Mouse (Mus musculus) MEL (cell line): ENCODE data around the gene Mfsd7a. TPM values are rescaled to one million over a fixed set of nuclear protein-coding genes. Genes with fewer than 3 reads are reported as not detected.

Experiments used
- DNase-seq: peaks from one replicate; pipeline ENCODE4 v3.0.0; 2011; ENCODE audit warnings: low read depth, low spot score
- H3K27ac ChIP-seq: 2 replicates; pipeline ENCODE4 v1.5.1; 2012; ENCODE audit warnings: low read depth, mild to moderate bottlenecking, control low read depth, low read length, moderate library complexity; ENCODE audit not compliant: control insufficient read depth
- H3K27me3 ChIP-seq, 2 experiments: fragments of 150-350 bp in 1 of 2; sonication (generic) in 1 of 2; 2 replicates each; pipeline ENCODE4 v1.6.1; 2012; ENCODE audit warnings: low read length in 2 of 2, mild to moderate bottlenecking in 2 of 2, improper control_type of control experiment in 1 of 2, moderate library complexity in 1 of 2; ENCODE audit not compliant: insufficient read depth in 2 of 2, control insufficient read depth in 1 of 2
- H3K36me3 ChIP-seq, 2 experiments: 2 replicates each; pipeline ENCODE4 v1.6.1; 2012 to 2014; ENCODE audit warnings: low read length in 2 of 2, improper control_type of control experiment in 1 of 2, inconsistent platforms in 1 of 2, mild to moderate bottlenecking in 1 of 2; ENCODE audit not compliant: insufficient read depth in 2 of 2, control insufficient read depth in 1 of 2
- H3K4me1 ChIP-seq, 2 experiments: fragments of 150-350 bp in 1 of 2; sonication (generic) in 1 of 2; 2 replicates each; pipeline ENCODE4 v1.6.1; 2012; ENCODE audit warnings: low read length in 2 of 2, improper control_type of control experiment in 1 of 2, mild to moderate bottlenecking in 1 of 2; ENCODE audit not compliant: insufficient read depth in 2 of 2, control insufficient read depth in 1 of 2
- H3K4me3 ChIP-seq, 2 experiments: fragments of 150-350 bp in 1 of 2; sonication (generic) in 1 of 2; 2 replicates each; pipeline ENCODE4 v1.5.1; 2012; ENCODE audit warnings: low read depth in 2 of 2, low read length in 2 of 2, mild to moderate bottlenecking in 2 of 2, moderate library complexity in 2 of 2, control low read depth in 1 of 2, improper control_type of control experiment in 1 of 2; ENCODE audit not compliant: control insufficient read depth in 1 of 2, insufficient read depth in 1 of 2
- H3K79me2 ChIP-seq: 2 replicates; pipeline ENCODE4 v1.6.1; 2012; ENCODE audit warnings: mild to moderate bottlenecking, low read length, moderate library complexity; ENCODE audit not compliant: control insufficient read depth, poor library complexity, insufficient read depth
- H3K9ac ChIP-seq: 2 replicates; pipeline ENCODE4 v1.6.1; 2012; ENCODE audit warnings: low read depth, mild to moderate bottlenecking, control low read depth, low read length, moderate library complexity; ENCODE audit not compliant: control insufficient read depth, poor library complexity, severe bottlenecking
- H3K9me3 ChIP-seq: fragments of 150-350 bp; sonication (generic); replicated peaks from 2 replicates; pipeline ENCODE4 v1.6.1; 2012; ENCODE audit warnings: mild to moderate bottlenecking, low read length, improper control_type of control experiment, moderate library complexity; ENCODE audit not compliant: insufficient read depth
- CHD2 ChIP-seq: IDR thresholded peaks from 2 replicates; pipeline ENCODE4 v1.6.1; 2011; ENCODE audit warnings: low read length, improper control_type of control experiment
- EP300 ChIP-seq, 2 experiments: IDR thresholded peaks; 2 replicates each; pipeline ENCODE4 v1.6.1; 2011; ENCODE audit warnings: improper control_type of control experiment in 2 of 2, low read length in 2 of 2, low read depth in 1 of 2, mild to moderate bottlenecking in 1 of 2
- ETS1 ChIP-seq: IDR thresholded peaks from 2 replicates; pipeline ENCODE4 v1.6.1; 2012; ENCODE audit warnings: low read depth, mild to moderate bottlenecking, inconsistent platforms, low read length, improper control_type of control experiment, moderate library complexity
- GATA1 ChIP-seq: IDR thresholded peaks from 2 replicates; pipeline ENCODE4 v1.6.1; 2011; ENCODE audit warnings: low read depth, low read length, improper control_type of control experiment
- HCFC1 ChIP-seq: IDR thresholded peaks from 2 replicates; pipeline ENCODE4 v1.6.1; 2012; ENCODE audit warnings: low read depth, mild to moderate bottlenecking, inconsistent platforms, low read length, improper control_type of control experiment, moderate library complexity
- MAX ChIP-seq: IDR thresholded peaks from 2 replicates; pipeline ENCODE4 v1.6.1; 2011; ENCODE audit warnings: low read length, improper control_type of control experiment
- MAZ ChIP-seq: IDR thresholded peaks from 2 replicates; pipeline ENCODE4 v1.6.1; 2012; ENCODE audit warnings: low read depth, mild to moderate bottlenecking, inconsistent platforms, low read length, improper control_type of control experiment
- RCOR1 ChIP-seq: IDR thresholded peaks from 2 replicates; pipeline ENCODE4 v1.6.1; 2012; ENCODE audit warnings: low read depth, mild to moderate bottlenecking, inconsistent platforms, low read length, improper control_type of control experiment
- TAL1 ChIP-seq: IDR thresholded peaks from 2 replicates; pipeline ENCODE4 v1.6.1; 2012; ENCODE audit warnings: mild to moderate bottlenecking, inconsistent platforms, low read length, moderate library complexity, mixed read lengths
- polyA plus RNA-seq, 2 experiments: library from polyadenylated mRNA; stranded (reverse) in 1 of 2; unstranded in 1 of 2; fragments of >175 nt in 1 of 2; fragments of >200 nt in 1 of 2; gene quantifications; 2 replicates each; pipeline versions ENCODE4 v1.2.1 to v1.2.4; 2012; ENCODE audit warnings: low replicate concordance in 2 of 2, low read depth in 1 of 2; ENCODE audit not compliant: insufficient read length in 2 of 2, insufficient read depth in 1 of 2, missing spikeins in 1 of 2
- total RNA-seq: library from RNA; depleted of rRNA; stranded (reverse); fragments of 300-350 nt; gene quantifications from 2 replicates; pipeline ENCODE4 v1.2.3, GENCODE M21; 2012; rRNA removed

Mfsd7a gene
- total and polyA plus RNA-seq, 3 experiments, result not detected

DNA sequence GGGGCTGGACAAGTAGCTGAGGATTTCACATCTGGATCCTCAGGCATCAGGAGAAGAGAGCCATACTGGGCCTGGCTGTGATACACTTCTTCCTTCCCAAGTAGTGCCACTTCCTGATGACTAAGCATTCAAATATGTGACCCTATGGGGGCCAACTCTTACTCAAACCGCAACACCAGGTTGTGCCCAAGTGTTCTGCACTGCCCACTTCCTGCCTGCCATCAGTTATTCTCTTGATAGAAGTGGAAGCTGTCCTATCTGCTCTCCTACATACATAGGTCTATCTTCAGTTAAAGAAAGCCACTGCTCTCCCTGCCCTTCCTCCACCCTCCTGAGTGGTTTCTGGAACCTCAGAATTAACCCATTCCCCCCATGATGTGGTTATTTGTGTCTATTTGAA lies 43.2 kb downstream of the Mfsd7a start (continued):
- peak; percentile 83 for TF ChIP-seq GATA1

DNA sequence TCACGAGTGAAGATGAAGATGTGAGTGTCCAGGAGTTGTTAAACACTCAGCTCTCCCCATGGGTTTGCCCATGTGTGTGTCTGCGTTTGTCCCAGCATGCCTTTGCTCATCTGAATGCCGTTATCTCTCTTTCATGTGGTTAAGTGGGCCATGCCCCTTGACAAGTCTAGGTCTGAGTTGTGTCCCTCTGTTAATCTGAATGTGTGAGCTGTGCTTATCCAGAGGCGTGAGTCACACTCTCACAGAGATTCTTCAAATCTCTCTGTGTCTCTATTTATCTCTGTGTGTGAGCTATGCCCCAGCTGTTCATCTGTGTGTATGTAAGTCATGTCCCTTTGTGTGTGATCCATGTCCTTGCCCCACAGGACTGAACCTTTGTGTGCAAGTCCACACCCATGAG lies 45.2 kb downstream of the Mfsd7a start:
- no peak for TF ChIP-seq MAZ
- no peak for TF ChIP-seq CHD2
- TF ChIP-seq GATA1, result peak; percentile 70
- TF ChIP-seq MAX, result 0 out of 2 replicates have a peak, but pooled peaks have one; percentile 35
- TF ChIP-seq TAL1, result no peak; the same call in 1 of the 2 replicates
- TF ChIP-seq RCOR1, result peak; percentile 79
- TF ChIP-seq HCFC1, result no peak
- TF ChIP-seq ETS1, result peak; percentile 32; the same call in 1 of the 2 replicates
- TF ChIP-seq EP300 (IDR thresholded peaks at IDR 0.05; ENCODE audit: low read depth in 1 of 2, low read length in 2 of 2), result peak; percentile 11 to 43; a peak in 1 of 4 replicates
- Histone ChIP-seq H3K79me2 (no peaks in the 10 kb centered on the region), H3K9ac (no peak overlapping the region), H3K27me3 (no peaks in the 10 kb centered on the region), H3K9me3 (no peaks in the 10 kb centered on the region), H3K4me1 (peaks cover 4 to 23% of the 10 kb centered on the region in 2 experiments; a peak in 3 of 4 replicates), H3K36me3 (peaks cover 0 to 14% of the 10 kb centered on the region in 2 experiments; a peak in 2 of 4 replicates), H3K4me3 (no peak overlapping the region), H3K27ac (no peak overlapping the region)
- DNase-seq, result peak; percentile 47

Other genes starting within 250 kb of the Mfsd7a start
- 32.5 and 36.3 TPM in 2 replicates for gene Dr1, start 180.0 kb downstream of the Mfsd7a start, total RNA-seq
- gene Dr1, start 180.0 kb downstream of the Mfsd7a start, polyA plus RNA-seq, result 10 to 100 TPM in 1 of 2 experiments, not detected in 1; 47.2 TPM
- gene Pigg, start 136.3 kb downstream of the Mfsd7a start, total RNA-seq, result 8.9 and 11.2 TPM in 2 replicates
- gene Pigg, start 136.3 kb downstream of the Mfsd7a start, polyA plus RNA-seq, result 1 to 10 TPM in 1 of 2 experiments, not detected in 1; 6.7 TPM
- gene Gm42517, start 81.0 kb downstream of the Mfsd7a start, total RNA-seq, result not detected in 2 replicates
- gene Gm42517, start 81.0 kb downstream of the Mfsd7a start, polyA plus RNA-seq, result not detected
- gene Pde6b, start 60.5 kb downstream of the Mfsd7a start, total RNA-seq, result 0.12 TPM in 1 of 2 replicates, not detected in the other
- under 1 TPM in 1 of 2 experiments, not detected in 1; 0.07 TPM for gene Pde6b, start 60.5 kb downstream of the Mfsd7a start, polyA plus RNA-seq
- 793 and 801 TPM in 2 replicates for gene Atp5k, start 14.4 kb downstream of the Mfsd7a start, total RNA-seq
- 100 to 1,000 TPM in 1 of 2 experiments, not detected in 1; 329 TPM for gene Atp5k, start 14.4 kb downstream of the Mfsd7a start, polyA plus RNA-seq
- gene Pcgf3, start 12.3 kb upstream of the Mfsd7a start, total RNA-seq, result 7.3 and 7.4 TPM in 2 replicates
- gene Pcgf3, start 12.3 kb upstream of the Mfsd7a start, polyA plus RNA-seq, result 10 to 100 TPM in 1 of 2 experiments, not detected in 1; 26.4 TPM
- gene Cplx1, start 101.1 kb upstream of the Mfsd7a start, total RNA-seq, result not detected in 2 replicates
- gene Cplx1, start 101.1 kb upstream of the Mfsd7a start, polyA plus RNA-seq, result not detected
- 48.5 and 54.9 TPM in 2 replicates for gene Gak, start 180.9 kb upstream of the Mfsd7a start, total RNA-seq
- gene Gak, start 180.9 kb upstream of the Mfsd7a start, polyA plus RNA-seq, result 10 to 100 TPM in 1 of 2 experiments, not detected in 1; 76.4 TPM
- 19.3 and 22.1 TPM in 2 replicates for gene Tmem175, start 180.9 kb upstream of the Mfsd7a start, total RNA-seq
- 10 to 100 TPM in 1 of 2 experiments, not detected in 1; 39.2 TPM for gene Tmem175, start 180.9 kb upstream of the Mfsd7a start, polyA plus RNA-seq
- gene Idua, start 211.4 kb upstream of the Mfsd7a start, total RNA-seq, result 1.5 and 1.9 TPM in 2 replicates
- gene Idua, start 211.4 kb upstream of the Mfsd7a start, polyA plus RNA-seq, result 1 to 10 TPM in 1 of 2 experiments, not detected in 1; 9.5 TPM
- gene Dgkq, start 220.8 kb upstream of the Mfsd7a start, total RNA-seq, result 10.5 and 11.3 TPM in 2 replicates
- gene Dgkq, start 220.8 kb upstream of the Mfsd7a start, polyA plus RNA-seq, result 10 to 100 TPM in 1 of 2 experiments, not detected in 1; 11.3 TPM
- gene Slc26a1, start 226.7 kb upstream of the Mfsd7a start, total RNA-seq, result 31.2 and 33.9 TPM in 2 replicates
- gene Slc26a1, start 226.7 kb upstream of the Mfsd7a start, polyA plus RNA-seq, result 10 to 100 TPM in 1 of 2 experiments, not detected in 1; 29.6 TPM
- 13.1 and 16.0 TPM in 2 replicates for gene Fgfrl1, start 243.5 kb upstream of the Mfsd7a start, total RNA-seq
- gene Fgfrl1, start 243.5 kb upstream of the Mfsd7a start, polyA plus RNA-seq, result 10 to 100 TPM in 1 of 2 experiments, not detected in 1; 27.3 TPM